Mouse (Mus musculus) neural tube, embryonic 12.5 days (tissue): ENCODE results near the gene Llgl2. TPM values are rescaled to one million over a fixed set of nuclear protein-coding genes. Genes with fewer than 3 reads are reported as not detected.
A peak's percentile ranks its signal among the peaks of the same experiment; 100 is the strongest.

Source experiments
- ATAC-seq: fragments of 200-750 bp; cut with Nextera tagmentation; 2 replicates; pipeline ENCODE4 v1.8.0; 2017; ENCODE audit warnings: low read depth, mild to moderate bottlenecking, moderate TSS enrichment, moderate library complexity; ENCODE audit not compliant: low FRiP score
- H3K27ac ChIP-seq: fragments of 300-500 bp; sonication (generic); 2 replicates; pipeline ENCODE4 v1.5.1; 2016
- H3K27me3 ChIP-seq: fragments of 300-500 bp; sonication (generic); replicated peaks from 2 replicates; pipeline ENCODE4 v1.6.1; 2016; ENCODE audit warnings: mild to moderate bottlenecking
- H3K36me3 ChIP-seq: fragments of 300-500 bp; sonication (generic); 2 replicates; pipeline ENCODE4 v1.6.1; 2016; ENCODE audit warnings: mild to moderate bottlenecking
- H3K4me1 ChIP-seq: fragments of 300-500 bp; sonication (generic); 2 replicates; pipeline ENCODE4 v1.6.1; 2016
- H3K4me2 ChIP-seq: fragments of 300-500 bp; sonication (generic); replicated peaks from 2 replicates; pipeline ENCODE4 v1.6.1; 2016; ENCODE audit warnings: mild to moderate bottlenecking
- H3K4me3 ChIP-seq: fragments of 300-500 bp; sonication (generic); 2 replicates; pipeline ENCODE4 v1.5.1; 2016
- H3K9ac ChIP-seq: fragments of 300-500 bp; sonication (generic); 2 replicates; pipeline ENCODE4 v1.6.1; 2016; ENCODE audit warnings: mild to moderate bottlenecking
- H3K9me3 ChIP-seq: fragments of 300-500 bp; sonication (generic); 2 replicates; pipeline ENCODE4 v1.6.1; 2016; ENCODE audit warnings: mild to moderate bottlenecking
- WGBS: fragments of 180-500 bp; shearing (Covaris S2); methylation state at CpG from one replicate; pipeline ENCODE4 v1.1.7; 2016; 5-methylcytosine and 5-hydroxymethylcytosine counted together
- polyA plus RNA-seq: library from polyadenylated mRNA; unstranded; fragments of >200 nt; fragmentation: Nextera tagmentation; extraction: Ambion mirVana; gene quantifications from 2 replicates; pipeline ENCODE4 v1.2.1, GENCODE M21; 2016

Gene Llgl2
- 3.9 and 5.7 TPM in 2 replicates for polyA plus RNA-seq

DNA sequence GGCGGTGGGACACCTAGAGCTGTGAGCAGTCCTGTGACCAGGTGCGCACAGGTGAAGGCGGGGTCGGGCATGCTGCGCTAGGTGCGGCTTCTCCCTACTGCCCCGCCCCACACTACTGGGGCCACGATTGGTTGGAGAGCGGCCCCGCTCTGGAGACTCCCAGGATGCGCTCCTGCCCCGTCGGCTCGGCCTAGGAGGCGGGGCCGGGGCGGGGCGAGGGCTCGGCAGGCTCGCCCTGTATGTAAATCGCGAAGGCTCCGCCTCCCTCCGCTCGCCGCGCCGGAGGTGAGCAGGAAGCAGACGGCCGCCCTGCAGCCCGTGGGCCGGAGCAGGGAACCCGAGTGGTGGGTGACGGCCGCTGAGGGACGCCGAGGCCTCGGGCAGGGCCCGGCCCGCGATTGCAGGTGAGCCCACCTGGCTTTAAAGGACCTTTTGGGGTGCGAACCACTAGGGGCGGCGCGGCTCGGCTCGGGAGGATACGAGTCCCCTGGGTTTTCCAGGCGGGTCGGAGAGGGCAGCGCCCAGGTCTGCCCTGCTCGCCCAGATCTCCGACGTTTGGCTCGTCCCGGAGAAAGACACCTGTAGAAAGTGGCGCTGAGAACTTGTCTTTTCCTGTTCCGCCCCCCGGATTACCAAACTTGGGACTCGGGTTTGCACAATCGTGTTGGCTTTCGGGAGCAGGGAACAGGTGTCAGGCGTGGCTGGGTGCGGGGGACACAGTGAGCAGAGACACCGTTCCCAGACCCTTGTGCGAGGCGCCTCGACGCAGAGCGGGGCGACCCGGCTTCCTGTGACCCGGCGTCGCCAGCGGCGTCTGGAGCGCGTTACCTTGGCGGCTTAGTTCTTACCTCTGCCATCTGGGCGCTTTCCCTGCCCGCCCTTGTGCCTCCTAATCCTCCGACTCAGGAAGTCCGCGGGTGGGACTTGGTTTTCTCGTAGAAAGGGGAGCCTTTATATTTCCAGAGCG is at the start of gene Llgl2:
Gene Llgl2 (plus strand): TSS at position 276 of the 967 bp plus-strand sequence.
- H3K9me3 ChIP-seq: no peaks in the 10 kb centered on the region
- peaks cover 31% of the 10 kb centered on the region for H3K36me3 ChIP-seq
- no peak within 1 kb of the TSS for H3K27ac ChIP-seq
- peak within 1 kb of the TSS; percentile 49 for H3K9ac ChIP-seq
- peak within 1 kb of the TSS; percentile 63 for H3K4me3 ChIP-seq
- H3K4me2 ChIP-seq: peak within 1 kb of the TSS; percentile 97
- WGBS: under 1% methylated on average over 87 of the region's 87 CpGs
- peaks cover 31% of the 10 kb centered on the region for H3K27me3 ChIP-seq
- peak; percentile 88 for ATAC-seq
- H3K4me1 ChIP-seq: peaks cover 14% of the 10 kb centered on the region

DNA sequence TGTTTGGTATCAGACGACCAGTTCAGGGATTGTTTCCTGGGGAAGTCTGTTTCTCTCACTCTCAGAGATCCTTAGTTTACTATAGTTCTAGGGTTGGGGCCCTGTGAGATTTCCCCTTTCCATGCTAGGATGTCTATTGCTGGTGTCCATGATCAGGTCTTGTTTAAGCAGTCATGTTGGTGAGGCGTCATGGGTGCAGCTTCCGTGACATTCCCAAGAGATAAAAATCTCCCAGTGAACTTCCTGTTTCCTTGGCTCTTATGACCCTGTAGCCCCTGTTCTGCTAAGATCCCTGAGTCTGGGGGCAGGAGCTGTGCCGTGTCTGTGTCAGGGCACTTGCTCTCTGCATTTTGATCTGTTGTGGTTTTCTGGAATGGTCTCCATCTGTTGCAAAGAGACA is 49.2 kb upstream of the Llgl2 start:
- WGBS: 72% methylated on average over 4 of the region's 4 CpGs
- Histone ChIP-seq H3K4me2 (no peak overlapping the region), H3K27me3 (no peaks in the 10 kb centered on the region), H3K9me3 (no peaks in the 10 kb centered on the region), H3K4me3 (no peak overlapping the region), H3K27ac (no peak overlapping the region), H3K36me3 (peaks cover 8% of the 10 kb centered on the region), H3K4me1 (peaks cover 42% of the 10 kb centered on the region), H3K9ac (no peak overlapping the region)
- ATAC-seq: no peak

DNA sequence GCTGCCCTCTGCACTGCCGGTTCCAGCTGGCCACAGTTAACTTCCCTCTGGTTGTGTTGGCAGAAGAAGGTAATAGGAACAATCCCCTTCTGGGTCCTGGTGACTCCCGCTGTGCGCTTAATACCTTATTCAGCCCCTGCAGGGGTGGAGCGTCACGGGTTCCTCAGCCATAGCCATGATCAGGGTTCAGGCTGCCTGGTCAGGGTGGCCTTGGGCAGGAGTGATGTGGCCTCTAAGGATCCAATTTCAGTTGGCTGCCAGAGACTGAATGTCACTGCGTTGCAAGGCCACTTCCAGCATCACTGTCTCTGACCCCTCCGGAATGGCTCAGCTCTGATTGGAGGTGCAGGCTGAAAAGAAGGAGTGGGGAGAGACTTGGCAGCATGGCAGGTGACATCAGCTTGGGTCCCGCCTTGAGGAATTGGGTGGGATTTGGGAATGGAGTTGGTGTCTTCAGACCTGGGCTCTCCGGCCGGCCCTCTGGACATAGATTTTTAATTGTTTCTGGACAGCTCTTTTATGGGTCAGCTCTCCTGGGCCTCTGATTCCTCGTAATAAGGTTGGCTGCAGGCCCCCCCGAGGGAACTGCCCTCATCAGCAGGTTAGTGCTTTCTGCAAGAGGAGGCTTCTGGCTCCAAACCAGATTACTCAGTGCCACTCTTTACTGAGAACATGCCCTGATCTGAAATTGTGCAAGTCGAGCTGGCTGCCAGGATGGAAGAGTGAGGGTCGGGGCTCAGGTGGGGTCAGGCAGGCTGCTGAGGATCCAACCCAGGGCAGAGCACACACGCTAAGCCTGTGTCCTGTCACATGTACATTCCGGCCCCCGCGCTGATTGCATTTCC is 47.8 kb upstream of the Llgl2 start:
- Histone ChIP-seq H3K4me2 (no peak overlapping the region; the same call in 1 of the 2 replicates), H3K9me3 (no peaks in the 10 kb centered on the region), H3K27me3 (no peaks in the 10 kb centered on the region), H3K27ac (no peak overlapping the region), H3K36me3 (peaks cover 8% of the 10 kb centered on the region), H3K9ac (no peak overlapping the region), H3K4me1 (peaks cover 50% of the 10 kb centered on the region), H3K4me3 (no peak overlapping the region)
- no peak for ATAC-seq
- WGBS: 46% methylated on average over 18 of the region's 18 CpGs

DNA sequence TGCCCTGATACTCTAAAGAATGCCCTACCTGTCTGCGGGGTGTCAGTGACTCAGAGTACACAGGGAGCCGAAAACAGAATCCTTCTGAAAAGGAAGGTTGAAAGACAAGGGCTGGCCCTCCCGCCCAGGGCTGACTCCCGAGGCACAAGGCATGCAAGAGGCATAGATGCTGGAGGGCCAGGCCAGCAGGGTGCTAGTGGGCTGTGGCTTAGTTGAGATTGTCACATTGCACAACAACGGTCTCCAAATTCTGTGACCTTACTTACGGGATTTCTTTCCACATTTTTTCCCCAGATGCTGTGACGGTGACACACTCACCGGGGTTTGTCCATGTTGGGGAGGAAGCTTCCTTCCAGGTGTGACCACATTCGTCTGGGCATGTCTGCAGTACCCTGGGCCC is 46.9 kb upstream of the Llgl2 start:
- 63% methylated on average over 9 of the region's 9 CpGs for WGBS
- no peaks in the 10 kb centered on the region for H3K27me3 ChIP-seq

GRCm38 (mm10) chr11:115777487-115778335 is 46.1 kb upstream of the Llgl2 start:
- H3K27ac ChIP-seq: no peak overlapping the region

More for the DNA sequence above, 46.9 kb upstream of the Llgl2 start:
- no peaks in the 10 kb centered on the region for H3K9me3 ChIP-seq
- no peak overlapping the region for H3K4me2 ChIP-seq
- H3K4me1 ChIP-seq: peaks cover 58% of the 10 kb centered on the region
- H3K27ac ChIP-seq: no peak overlapping the region
- H3K36me3 ChIP-seq: peaks cover 8% of the 10 kb centered on the region
- no peak for ATAC-seq
- no peak overlapping the region for H3K9ac ChIP-seq
- H3K4me3 ChIP-seq: no peak overlapping the region

GRCm38 (mm10) chr11:115779038-115779571 is 44.7 kb upstream of the Llgl2 start:
- Histone ChIP-seq H3K4me1 (peaks cover 63% of the 10 kb centered on the region), H3K9ac (no peak overlapping the region), H3K4me2 (peak overlapping the region; percentile 53)

More at GRCm38 (mm10) chr11:115777487-115778335, 46.1 kb upstream of the Llgl2 start:
- H3K4me3 ChIP-seq: no peak overlapping the region
- H3K4me2 ChIP-seq: no peak overlapping the region
- peaks cover 58% of the 10 kb centered on the region for H3K4me1 ChIP-seq
- no peaks in the 10 kb centered on the region for H3K9me3 ChIP-seq
- no peak overlapping the region for H3K9ac ChIP-seq
- 83% methylated on average over 17 of the region's 17 CpGs for WGBS
- no peak for ATAC-seq
- H3K27me3 ChIP-seq: no peaks in the 10 kb centered on the region
- peaks cover 8% of the 10 kb centered on the region for H3K36me3 ChIP-seq

GRCm38 (mm10) chr11:115780141-115781070 is 43.4 kb upstream of the Llgl2 start:
- H3K4me1 ChIP-seq: peaks cover 63% of the 10 kb centered on the region
- H3K4me3 ChIP-seq: peak overlapping the region; percentile 11
- H3K4me2 ChIP-seq: peak overlapping the region; percentile 53

More at GRCm38 (mm10) chr11:115779038-115779571, 44.7 kb upstream of the Llgl2 start:
- peaks cover 8% of the 10 kb centered on the region for H3K36me3 ChIP-seq
- no peaks in the 10 kb centered on the region for H3K27me3 ChIP-seq
- peak overlapping the region; percentile 65 for H3K27ac ChIP-seq
- ATAC-seq: peak; percentile 84
- WGBS: 4% methylated on average over 9 of the region's 9 CpGs
- H3K9me3 ChIP-seq: no peaks in the 10 kb centered on the region
- H3K4me3 ChIP-seq: no peak overlapping the region

GRCm38 (mm10) chr11:115786473-115786872 is 37.4 kb upstream of the Llgl2 start:
- H3K36me3 ChIP-seq: peaks cover 57% of the 10 kb centered on the region
- 68% methylated on average over 6 of the region's 6 CpGs for WGBS
- peaks cover 18% of the 10 kb centered on the region for H3K4me1 ChIP-seq
- no peak overlapping the region for H3K9ac ChIP-seq
- ATAC-seq: no peak
- H3K27me3 ChIP-seq: no peaks in the 10 kb centered on the region
- H3K27ac ChIP-seq: no peak overlapping the region
- no peaks in the 10 kb centered on the region for H3K9me3 ChIP-seq
- no peak overlapping the region for H3K4me2 ChIP-seq
- H3K4me3 ChIP-seq: no peak overlapping the region

More at GRCm38 (mm10) chr11:115780141-115781070, 43.4 kb upstream of the Llgl2 start:
- Histone ChIP-seq H3K27ac (peak overlapping the region; percentile 54), H3K9me3 (no peaks in the 10 kb centered on the region), H3K27me3 (no peaks in the 10 kb centered on the region), H3K9ac (peak overlapping the region; percentile 42), H3K36me3 (peaks cover 10% of the 10 kb centered on the region)
- WGBS: 12% methylated on average over 20 of the region's 20 CpGs
- peak; percentile 67 for ATAC-seq

GRCm38 (mm10) chr11:115789787-115790186 is 34.1 kb upstream of the Llgl2 start:
- no peak for ATAC-seq
- WGBS: 97% methylated on average over 7 of the region's 7 CpGs
- no peak overlapping the region for H3K4me3 ChIP-seq
- no peaks in the 10 kb centered on the region for H3K27me3 ChIP-seq
- H3K36me3 ChIP-seq: peaks cover 90% of the 10 kb centered on the region
- H3K9ac ChIP-seq: no peak overlapping the region
- no peak overlapping the region for H3K4me2 ChIP-seq
- peaks cover 9% of the 10 kb centered on the region for H3K4me1 ChIP-seq
- H3K9me3 ChIP-seq: no peaks in the 10 kb centered on the region
- no peak overlapping the region for H3K27ac ChIP-seq

- Histone ChIP-seq H3K4me3 (no peak overlapping the region), H3K36me3 (peaks cover 97% of the 10 kb centered on the region), H3K27me3 (no peaks in the 10 kb centered on the region), H3K9ac (no peak overlapping the region), H3K9me3 (no peaks in the 10 kb centered on the region), H3K4me1 (no peaks in the 10 kb centered on the region), H3K4me2 (no peak overlapping the region), H3K27ac (no peak overlapping the region)
- 94% methylated on average over 16 of the region's 16 CpGs for WGBS
- no peak for ATAC-seq
Observed at GRCm38 (mm10) chr11:115791919-115792318, 31.9 kb upstream of the Llgl2 start.
